Comparison of ENCODE assay signal across 8 mouse cellular contexts in the genomic region with DNA sequence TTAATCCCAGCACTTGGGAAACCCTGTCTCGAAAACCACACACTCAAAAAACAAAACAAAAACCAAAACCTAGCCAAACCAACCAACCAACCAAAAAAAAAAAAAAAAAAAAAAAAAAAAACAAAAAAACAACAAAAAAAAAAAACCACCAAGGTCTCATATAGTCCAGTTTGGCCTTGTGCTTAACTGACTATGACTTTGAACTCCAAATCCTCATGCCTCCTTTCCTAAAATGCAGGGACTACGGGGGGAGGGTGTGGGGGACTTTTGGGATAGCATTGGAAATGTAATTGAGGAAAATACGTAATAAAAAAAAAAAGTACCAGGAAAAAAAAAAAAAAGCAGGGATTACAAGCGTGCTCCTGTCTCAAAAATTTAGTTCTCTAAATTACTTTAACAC. TPM values are rescaled to one million over a fixed set of nuclear protein-coding genes. Genes with fewer than 3 reads are reported as not detected.
A peak's percentile ranks its signal among the peaks of the same experiment; 100 is the strongest.
DNase-seq lines count a peak whose midpoint lies in the region; ATAC-seq and TF ChIP-seq lines count a peak whose summit lies in the region.

No protein-coding gene starts in this region.

- WGBS in embryonic facial prominence, embryonic 13.5 days = 15% methylated on average over 4 of the region's 4 CpGs
- WGBS in intestine, embryonic 16.5 days = 13% methylated on average over 4 of the region's 4 CpGs
- 22% methylated on average over 4 of the region's 4 CpGs for WGBS in neural tube, embryonic 12.5 days

- ATAC-seq in embryonic facial prominence, embryonic 13.5 days (ENCODE audit: insufficient number of reproducible peaks, insufficient read depth, low FRiP score, low TSS enrichment, low read depth) = no peak
- ATAC-seq in intestine, embryonic 16.5 days = no peak
- no peak for ATAC-seq in neural tube, embryonic 12.5 days (ENCODE audit: low FRiP score, low read depth)

- intact Hi-C loops in left cerebral cortex, postnatal 25 days (cut with DNase I) = no loop called here

- peak overlapping the region; percentile 93 for H3K4me3 ChIP-seq in layer of hippocampus, adult 2 months
- peak overlapping the region; percentile 98 for H3K4me3 ChIP-seq in embryonic facial prominence, embryonic 13.5 days
- H3K4me3 ChIP-seq in intestine, embryonic 16.5 days (ENCODE audit: low read length) = peak overlapping the region; percentile 99
- H3K4me3 ChIP-seq in neural tube, embryonic 12.5 days = peak overlapping the region; percentile 99

- no peak for TF ChIP-seq CTCF in layer of hippocampus, adult 2 months (conservative IDR thresholded peaks at IDR 0.05)

- 0 out of 2 replicates have a peak overlapping the region, but pooled peaks have one; percentile 97 for H3K9ac ChIP-seq in embryonic facial prominence, embryonic 13.5 days
- H3K9ac ChIP-seq in intestine, embryonic 16.5 days (ENCODE audit: low read depth, low read length) = peak overlapping the region; percentile 98
- no peak overlapping the region for H3K9ac ChIP-seq in neural tube, embryonic 12.5 days

- H3K27me3 ChIP-seq in embryonic facial prominence, embryonic 13.5 days = no peaks in the 10 kb centered on the region
- no peaks in the 10 kb centered on the region for H3K27me3 ChIP-seq in intestine, embryonic 16.5 days (replicated peaks; ENCODE audit: control insufficient read depth, insufficient read depth, low read length)
- no peaks in the 10 kb centered on the region for H3K27me3 ChIP-seq in neural tube, embryonic 12.5 days (replicated peaks)

- peak overlapping the region; percentile 97 for H3K27ac ChIP-seq in layer of hippocampus, adult 2 months
- H3K27ac ChIP-seq in embryonic facial prominence, embryonic 13.5 days = no peak overlapping the region
- H3K27ac ChIP-seq in intestine, embryonic 16.5 days (ENCODE audit: low read length) = peak overlapping the region; percentile 94; the same call in 1 of the 2 replicates
- H3K27ac ChIP-seq in neural tube, embryonic 12.5 days = no peak overlapping the region

- H3K4me2 ChIP-seq in embryonic facial prominence, embryonic 13.5 days = peak overlapping the region; percentile 69
- H3K4me2 ChIP-seq in intestine, embryonic 16.5 days (ENCODE audit: low read depth, low read length) = peak overlapping the region; percentile 43
- peak overlapping the region; percentile 73 for H3K4me2 ChIP-seq in neural tube, embryonic 12.5 days (replicated peaks)

- no peaks in the 10 kb centered on the region for H3K9me3 ChIP-seq in embryonic facial prominence, embryonic 13.5 days
- no peaks in the 10 kb centered on the region for H3K9me3 ChIP-seq in intestine, embryonic 16.5 days (ENCODE audit: control insufficient read depth, low read length)
- H3K9me3 ChIP-seq in neural tube, embryonic 12.5 days = no peaks in the 10 kb centered on the region

- no peak for DNase-seq in layer of hippocampus, adult 2 months (ENCODE audit: low spot score in 2 of 2)
- no peak for DNase-seq in layer of hippocampus, adult 8-10 months (ENCODE audit: low spot score in 2 of 2)
- DNase-seq in adrenal gland, adult (ENCODE audit: inconsistent age in 2 of 2, low spot score in 1 of 2) = no peak
- DNase-seq in left cerebral cortex, postnatal 25 days (ENCODE audit: low spot score in 2 of 2) = no peak
- DNase-seq in thymus, postnatal 10 days (ENCODE audit: low spot score in 2 of 2) = no peak

- no peaks in the 10 kb centered on the region for H3K36me3 ChIP-seq in embryonic facial prominence, embryonic 13.5 days
- no peaks in the 10 kb centered on the region for H3K36me3 ChIP-seq in intestine, embryonic 16.5 days (ENCODE audit: control insufficient read depth, insufficient read depth, low read length)
- no peaks in the 10 kb centered on the region for H3K36me3 ChIP-seq in neural tube, embryonic 12.5 days

- H3K4me1 ChIP-seq in embryonic facial prominence, embryonic 13.5 days = peaks cover 3% of the 10 kb centered on the region; the same call in 1 of the 2 replicates
- no peaks in the 10 kb centered on the region for H3K4me1 ChIP-seq in intestine, embryonic 16.5 days (ENCODE audit: control insufficient read depth, insufficient read depth, low read length)
- H3K4me1 ChIP-seq in neural tube, embryonic 12.5 days = peaks cover 3% of the 10 kb centered on the region; the same call in 1 of the 2 replicates

RNA-seq across cellular contexts. Expression of gene Ambra1, which starts 0.4 kb away (rescaled TPM):
- total RNA-seq in layer of hippocampus, adult 2 months (2021) = 10 to 100 TPM; 49.7 to 50.4 TPM
- 10 to 100 TPM; 49.8 to 55.9 (median 52.8) TPM for total RNA-seq in layer of hippocampus, adult 8-10 months (2022)
- 20.6 and 23.5 TPM in 2 replicates for polyA plus RNA-seq in embryonic facial prominence, embryonic 13.5 days (2015; fragmentation: Nextera tagmentation; extraction: Ambion mirVana)
- 11.8 and 12.8 TPM in 2 replicates for polyA plus RNA-seq in intestine, embryonic 16.5 days (2015; fragmentation: Nextera tagmentation; extraction: Ambion mirVana)
- 23.0 and 23.9 TPM in 2 replicates for polyA plus RNA-seq in neural tube, embryonic 12.5 days (2016; fragmentation: Nextera tagmentation; extraction: Ambion mirVana)
- 10 to 100 TPM; 50.5 to 52.3 TPM for total RNA-seq in left cerebral cortex, postnatal 25 days (2021)

RNA-seq across cellular contexts. Expression of gene Harbi1, which starts 18.9 kb away (rescaled TPM):
- 1 to 10 TPM; 6.7 to 10.0 TPM for total RNA-seq in layer of hippocampus, adult 2 months (2021)
- 10 to 100 TPM in 1 of 4 experiments, 1 to 10 TPM in 3; 6.7 to 10.7 (median 8.0) TPM for total RNA-seq in layer of hippocampus, adult 8-10 months (2022)
- polyA plus RNA-seq in embryonic facial prominence, embryonic 13.5 days (2015; fragmentation: Nextera tagmentation; extraction: Ambion mirVana) = 25.5 and 30.5 TPM in 2 replicates
- 14.8 and 17.1 TPM in 2 replicates for polyA plus RNA-seq in intestine, embryonic 16.5 days (2015; fragmentation: Nextera tagmentation; extraction: Ambion mirVana)
- 22.3 and 24.7 TPM in 2 replicates for polyA plus RNA-seq in neural tube, embryonic 12.5 days (2016; fragmentation: Nextera tagmentation; extraction: Ambion mirVana)
- total RNA-seq in left cerebral cortex, postnatal 25 days (2021) = 1 to 10 TPM; 8.3 to 9.7 TPM

RNA-seq across cellular contexts. Expression of gene Atg13, which starts 19.2 kb away (rescaled TPM):
- 10 to 100 TPM; 73.9 to 75.3 TPM for total RNA-seq in layer of hippocampus, adult 2 months (2021)
- total RNA-seq in layer of hippocampus, adult 8-10 months (2022) = 10 to 100 TPM; 67.1 to 87.7 (median 74.4) TPM
- 27.1 and 28.5 TPM in 2 replicates for polyA plus RNA-seq in embryonic facial prominence, embryonic 13.5 days (2015; fragmentation: Nextera tagmentation; extraction: Ambion mirVana)
- 22.9 and 25.8 TPM in 2 replicates for polyA plus RNA-seq in intestine, embryonic 16.5 days (2015; fragmentation: Nextera tagmentation; extraction: Ambion mirVana)
- polyA plus RNA-seq in neural tube, embryonic 12.5 days (2016; fragmentation: Nextera tagmentation; extraction: Ambion mirVana) = 33.5 and 36.6 TPM in 2 replicates
- 10 to 100 TPM; 80.1 to 80.8 TPM for total RNA-seq in left cerebral cortex, postnatal 25 days (2021)

Comparison
In these comparisons a context has a peak if more than half of its experiments do, and no peak if none do; other contexts are left out.
1. H3K27ac ChIP-seq: peak in layer of hippocampus, adult 2 months (single experiment) and intestine, embryonic 16.5 days (single experiment); none in embryonic facial prominence, embryonic 13.5 days (single experiment) and neural tube, embryonic 12.5 days (single experiment).
2. Peak in every context shown above with its lines, with median percentiles within 50 percentile points of each other: H3K4me3 ChIP-seq and H3K4me2 ChIP-seq.